Mouse (Mus musculus) stomach, embryonic 16.5 days (tissue): Measurements from ENCODE around the gene Plac9a. TPM values are rescaled to one million over a fixed set of nuclear protein-coding genes. Genes with fewer than 3 reads are reported as not detected.
A peak's percentile ranks its signal among the peaks of the same experiment; 100 is the strongest.
"Not testable (repeated sequence)": the region's sequence is repeated elsewhere in the genome, so short reads cannot be mapped to it uniquely, and the experiment has no call there.

ENCODE experiments used
- ATAC-seq: fragments of 200-750 bp; cut with Nextera tagmentation; 2 replicates; pipeline ENCODE4 v1.8.0; 2017; ENCODE audit warnings: moderate number of reproducible peaks, moderate TSS enrichment; ENCODE audit not compliant: insufficient read depth, low FRiP score
- H3K27ac ChIP-seq: fragments of 300-500 bp; sonication (generic); 2 replicates; pipeline ENCODE4 v1.5.1; 2014; ENCODE audit warnings: low read length
- H3K27me3 ChIP-seq: fragments of 300-500 bp; sonication (generic); 2 replicates; pipeline ENCODE4 v1.6.1; 2014; ENCODE audit warnings: low read length, control low read depth, mixed read lengths; ENCODE audit not compliant: control insufficient read depth, insufficient read depth
- H3K36me3 ChIP-seq: fragments of 300-500 bp; sonication (generic); 2 replicates; pipeline ENCODE4 v1.6.1; 2014; ENCODE audit warnings: low read length; ENCODE audit not compliant: control insufficient read depth, insufficient read depth
- H3K4me1 ChIP-seq: fragments of 300-500 bp; sonication (generic); 2 replicates; pipeline ENCODE4 v1.6.1; 2014; ENCODE audit warnings: low read length, control low read depth, mixed read lengths; ENCODE audit not compliant: control insufficient read depth, insufficient read depth
- H3K4me2 ChIP-seq: fragments of 300-500 bp; sonication (generic); 2 replicates; pipeline ENCODE4 v1.6.1; 2014; ENCODE audit warnings: low read depth, low read length, mixed read lengths
- H3K4me3 ChIP-seq: fragments of 300-500 bp; sonication (generic); replicated peaks from 2 replicates; pipeline ENCODE4 v1.5.1; 2014; ENCODE audit warnings: mild to moderate bottlenecking, low read length
- H3K9ac ChIP-seq: fragments of 300-500 bp; sonication (generic); 2 replicates; pipeline ENCODE4 v1.6.1; 2014; ENCODE audit warnings: low read length
- H3K9me3 ChIP-seq: fragments of 300-500 bp; sonication (generic); replicated peaks from 2 replicates; pipeline ENCODE4 v1.6.1; 2016; ENCODE audit warnings: low read length, control low read depth; ENCODE audit not compliant: control insufficient read depth
- WGBS: fragments of 180-500 bp; shearing (Covaris S2); extraction: QIAGEN DNeasy Blood & Tissue Kit; methylation state at CpG from one replicate; pipeline ENCODE4 v1.1.7; 2014; 5-methylcytosine and 5-hydroxymethylcytosine counted together
- polyA plus RNA-seq: library from polyadenylated mRNA; unstranded; fragments of >200 nt; fragmentation: Nextera tagmentation; extraction: Ambion mirVana; gene quantifications from 2 replicates; pipeline ENCODE4 v1.2.1, GENCODE M21; 2015

The Plac9a gene
- polyA plus RNA-seq, 1 experiment from 2014 or later: not detected

GRCm38 (mm10) chr14:25853717-25854452, 49.0 kb downstream of the Plac9a start:
- no peak overlapping the region for H3K9ac ChIP-seq
- no peaks in the 10 kb centered on the region for H3K27me3 ChIP-seq
- no peaks in the 10 kb centered on the region for H3K36me3 ChIP-seq
- WGBS: 87% methylated on average over 16 of the region's 16 CpGs
- H3K4me3 ChIP-seq: no peak overlapping the region
- no peaks in the 10 kb centered on the region for H3K9me3 ChIP-seq
- no peak overlapping the region for H3K4me2 ChIP-seq
- peaks cover 16% of the 10 kb centered on the region for H3K4me1 ChIP-seq
- no peak for ATAC-seq
- no peak overlapping the region for H3K27ac ChIP-seq

GRCm38 (mm10) chr14:25853295-25853694, 49.6 kb downstream of the Plac9a start:
- peaks cover 16% of the 10 kb centered on the region for H3K4me1 ChIP-seq
- H3K27me3 ChIP-seq: no peaks in the 10 kb centered on the region
- no peak for ATAC-seq
- H3K36me3 ChIP-seq: no peaks in the 10 kb centered on the region
- H3K9ac ChIP-seq: no peak overlapping the region
- no peak overlapping the region for H3K4me3 ChIP-seq
- H3K27ac ChIP-seq: no peak overlapping the region
- H3K4me2 ChIP-seq: no peak overlapping the region
- 55% methylated on average over 6 of the region's 6 CpGs for WGBS
- no peaks in the 10 kb centered on the region for H3K9me3 ChIP-seq

- no peak for ATAC-seq
- H3K27me3 ChIP-seq: no peaks in the 10 kb centered on the region
- no peaks in the 10 kb centered on the region for H3K9me3 ChIP-seq
- 0 out of 2 replicates have a peak overlapping the region, but pooled peaks have one; percentile 21 for H3K9ac ChIP-seq
- peaks cover 22% of the 10 kb centered on the region for H3K4me1 ChIP-seq
- 69% methylated on average over 11 of the region's 11 CpGs for WGBS
- no peak overlapping the region for H3K27ac ChIP-seq
- H3K36me3 ChIP-seq: no peaks in the 10 kb centered on the region
- H3K4me3 ChIP-seq: no peak overlapping the region
- no peak overlapping the region for H3K4me2 ChIP-seq
These were observed 50.8 kb downstream of the Plac9a start for GRCm38 (mm10) chr14:25852121-25852561.

GRCm38 (mm10) chr14:25851189-25851588, 51.7 kb downstream of the Plac9a start:
- Histone ChIP-seq H3K4me3 (no peak overlapping the region), H3K27me3 (no peaks in the 10 kb centered on the region), H3K9ac (no peak overlapping the region), H3K4me1 (peaks cover 28% of the 10 kb centered on the region), H3K4me2 (no peak overlapping the region), H3K27ac (no peak overlapping the region), H3K36me3 (no peaks in the 10 kb centered on the region), H3K9me3 (no peaks in the 10 kb centered on the region)
- 65% methylated on average over 6 of the region's 6 CpGs for WGBS
- no peak for ATAC-seq

GRCm38 (mm10) chr14:25850433-25850832, 52.5 kb downstream of the Plac9a start:
- no peak overlapping the region for H3K27ac ChIP-seq
- peaks cover 26% of the 10 kb centered on the region for H3K4me1 ChIP-seq
- H3K4me3 ChIP-seq: no peak overlapping the region
- no peaks in the 10 kb centered on the region for H3K9me3 ChIP-seq
- H3K9ac ChIP-seq: no peak overlapping the region
- no peak for ATAC-seq
- 97% methylated on average over 2 of the region's 2 CpGs for whole genome bisulfite sequencing
- no peak overlapping the region for H3K4me2 ChIP-seq
- no peaks in the 10 kb centered on the region for H3K36me3 ChIP-seq
- H3K27me3 ChIP-seq: no peaks in the 10 kb centered on the region

GRCm38 (mm10) chr14:25848708-25849107, 54.2 kb downstream of the Plac9a start:
- H3K36me3 ChIP-seq, H3K27me3 ChIP-seq, H3K9me3 ChIP-seq, H3K4me3 ChIP-seq, H3K4me2 ChIP-seq, H3K27ac ChIP-seq, ATAC-seq, H3K9ac ChIP-seq: not testable (repeated sequence)
- WGBS: 95% methylated on average over 3 of the region's 4 CpGs
- H3K4me1 ChIP-seq: peaks cover 26% of the 10 kb centered on the region

GRCm38 (mm10) chr14:25848237-25848636, 54.7 kb downstream of the Plac9a start:
- 83% methylated on average over 6 of the region's 6 CpGs for WGBS
- ATAC-seq: no peak
- Histone ChIP-seq H3K4me1 (peaks cover 23% of the 10 kb centered on the region), H3K4me3 (no peak overlapping the region), H3K9ac (no peak overlapping the region), H3K9me3 (no peaks in the 10 kb centered on the region), H3K27me3 (no peaks in the 10 kb centered on the region), H3K4me2 (no peak overlapping the region), H3K36me3 (no peaks in the 10 kb centered on the region), H3K27ac (no peak overlapping the region)

GRCm38 (mm10) chr14:25847660-25848059, 55.2 kb downstream of the Plac9a start:
- Histone ChIP-seq H3K9me3 (no peaks in the 10 kb centered on the region), H3K36me3 (no peaks in the 10 kb centered on the region), H3K9ac (no peak overlapping the region), H3K27me3 (no peaks in the 10 kb centered on the region), H3K4me2 (no peak overlapping the region), H3K4me3 (no peak overlapping the region), H3K27ac (no peak overlapping the region), H3K4me1 (peaks cover 21% of the 10 kb centered on the region)
- ATAC-seq: no peak
- WGBS: 30% methylated on average over 9 of the region's 9 CpGs

- Histone ChIP-seq H3K4me3 (no peak overlapping the region), H3K27ac (no peak overlapping the region), H3K9ac (no peak overlapping the region), H3K4me1 (peaks cover 16% of the 10 kb centered on the region), H3K27me3 (no peaks in the 10 kb centered on the region), H3K4me2 (no peak overlapping the region), H3K9me3 (no peaks in the 10 kb centered on the region), H3K36me3 (no peaks in the 10 kb centered on the region)
- WGBS: 75% methylated on average over 8 of the region's 8 CpGs
- ATAC-seq: no peak
These were observed 56.4 kb downstream of the Plac9a start for GRCm38 (mm10) chr14:25846516-25846915.
